Mouse (Mus musculus): ENCODE measurements around the gene Pdzrn4.

The Pdzrn4 gene

DNA sequence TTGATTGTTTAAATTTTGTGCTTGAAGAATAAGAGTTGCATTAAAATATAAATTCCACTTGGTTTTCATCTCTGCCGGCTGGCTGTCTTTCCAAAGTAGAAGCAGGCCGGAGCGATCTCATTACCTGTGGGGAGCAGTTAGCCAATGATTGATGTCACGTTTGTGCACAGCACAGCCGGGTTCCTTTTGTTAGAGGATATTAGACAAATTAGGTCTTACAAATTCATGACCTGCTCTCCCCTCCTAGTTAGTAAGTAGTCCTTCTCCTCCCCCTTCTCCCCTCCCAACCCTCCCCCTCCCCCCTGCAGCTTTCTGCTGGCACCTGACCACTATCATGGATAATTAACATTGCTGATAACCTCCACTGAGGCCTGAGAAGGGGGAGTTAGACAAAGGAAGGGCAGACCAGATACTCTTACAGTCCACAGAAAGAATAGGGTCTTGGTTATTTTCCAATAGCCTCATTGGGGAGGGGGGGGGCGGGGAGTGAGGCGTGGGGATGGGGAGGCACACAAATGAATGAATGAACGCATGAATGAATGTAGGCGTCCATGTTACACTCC, 103.7 kb downstream of the Pdzrn4 start:
- DNase-seq: no peak

- DNase-seq: no peak
Measured at GRCm38 (mm10) chr15:92502797-92503196, 106.1 kb downstream of the Pdzrn4 start.

GRCm38 (mm10) chr15:92509372-92509771, 112.7 kb downstream of the Pdzrn4 start:
- DNase-seq: no peak

GRCm38 (mm10) chr15:92515651-92516050, 119.0 kb downstream of the Pdzrn4 start:
- no peak for DNase-seq

DNA sequence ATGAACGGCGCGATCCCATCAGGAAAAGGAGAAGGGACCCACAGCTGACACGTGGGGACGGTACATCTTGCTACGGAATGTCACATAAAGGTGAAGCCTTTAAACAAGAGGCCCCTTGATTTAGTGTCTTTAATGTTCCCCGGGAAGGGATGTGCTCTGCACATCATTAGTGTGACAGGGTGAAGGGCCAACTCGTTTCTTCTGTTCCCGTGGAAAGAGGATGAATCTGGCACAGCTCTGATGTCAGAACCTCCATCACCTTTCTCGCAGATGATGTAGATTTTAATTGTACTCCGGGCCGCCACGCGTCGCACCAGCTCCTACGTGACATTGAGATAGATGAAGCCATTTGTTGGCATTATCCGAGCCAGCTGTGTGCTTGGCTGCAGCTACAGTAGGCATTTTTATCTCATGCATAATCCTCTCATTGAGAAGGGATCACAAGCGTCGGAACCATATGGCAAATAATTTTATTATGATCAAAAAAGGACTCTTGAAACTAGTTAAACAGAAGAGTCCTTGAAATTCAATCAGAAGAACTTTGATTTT, 124.1 kb downstream of the Pdzrn4 start:
- DNase-seq: no peak

GRCm38 (mm10) chr15:92521686-92522085, 125.0 kb downstream of the Pdzrn4 start:
- no peak for DNase-seq

DNA sequence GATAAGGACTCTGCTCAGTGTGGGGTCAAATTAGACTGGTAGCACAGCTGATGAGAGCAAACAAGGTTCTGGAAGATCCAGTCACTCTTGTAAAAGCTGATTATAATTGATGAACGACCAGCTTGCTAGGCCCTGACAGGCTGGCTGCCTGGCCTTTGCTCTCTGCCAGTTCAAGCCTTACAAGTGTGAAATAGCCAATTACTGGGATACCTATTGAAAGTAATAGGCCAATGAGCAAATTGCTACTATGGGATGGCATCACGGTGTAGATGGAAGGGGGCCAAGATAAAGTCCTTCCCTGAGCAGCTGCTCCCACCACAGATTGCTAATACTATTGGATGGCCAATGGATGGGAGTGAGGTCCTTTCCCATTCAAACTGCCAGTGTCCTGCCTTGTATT, 128.2 kb downstream of the Pdzrn4 start:
- no peak for DNase-seq

DNA sequence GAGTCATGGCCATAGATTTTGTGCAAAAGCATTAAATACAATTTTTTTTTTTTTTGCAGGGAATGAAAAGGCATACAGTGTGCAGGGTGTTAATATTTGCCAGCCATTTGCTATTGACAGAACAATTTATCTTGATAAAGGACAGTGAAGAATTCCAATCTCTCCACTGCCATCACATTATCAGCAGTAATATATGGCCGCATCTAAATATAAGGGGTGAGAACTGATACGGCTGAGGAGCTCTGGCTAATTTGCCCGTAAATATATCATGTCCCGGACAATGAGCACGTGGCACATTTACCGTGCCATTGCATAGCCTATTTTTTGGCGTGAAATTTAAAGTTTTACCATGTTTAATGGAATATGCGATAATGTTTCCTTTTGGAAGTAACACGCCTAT, 128.7 kb downstream of the Pdzrn4 start:
- no peak for DNase-seq

DNA sequence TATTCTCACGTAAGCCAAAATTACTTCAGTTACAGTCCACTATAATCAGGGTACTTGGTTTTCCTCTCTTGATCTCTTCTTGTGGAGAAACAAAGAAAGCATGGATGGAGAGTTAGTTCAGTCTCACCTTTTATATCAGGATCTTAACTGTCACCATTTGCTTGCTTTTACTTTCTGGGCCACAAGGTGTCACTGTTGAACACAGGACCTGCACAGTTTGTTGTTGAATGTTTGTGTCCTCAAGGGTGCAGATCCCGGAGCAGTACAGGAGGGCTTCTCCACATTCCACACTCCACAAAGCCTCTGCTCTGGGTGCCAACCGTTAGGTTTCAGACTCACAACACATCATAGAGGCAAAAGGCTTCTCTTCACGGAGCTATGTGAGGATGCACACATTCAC, 130.1 kb downstream of the Pdzrn4 start:
- DNase-seq: peak in 1 of 2 experiments; percentile 2

GRCm38 (mm10) chr15:92543252-92543651, 146.6 kb downstream of the Pdzrn4 start:
- no peak for DNase-seq

DNA sequence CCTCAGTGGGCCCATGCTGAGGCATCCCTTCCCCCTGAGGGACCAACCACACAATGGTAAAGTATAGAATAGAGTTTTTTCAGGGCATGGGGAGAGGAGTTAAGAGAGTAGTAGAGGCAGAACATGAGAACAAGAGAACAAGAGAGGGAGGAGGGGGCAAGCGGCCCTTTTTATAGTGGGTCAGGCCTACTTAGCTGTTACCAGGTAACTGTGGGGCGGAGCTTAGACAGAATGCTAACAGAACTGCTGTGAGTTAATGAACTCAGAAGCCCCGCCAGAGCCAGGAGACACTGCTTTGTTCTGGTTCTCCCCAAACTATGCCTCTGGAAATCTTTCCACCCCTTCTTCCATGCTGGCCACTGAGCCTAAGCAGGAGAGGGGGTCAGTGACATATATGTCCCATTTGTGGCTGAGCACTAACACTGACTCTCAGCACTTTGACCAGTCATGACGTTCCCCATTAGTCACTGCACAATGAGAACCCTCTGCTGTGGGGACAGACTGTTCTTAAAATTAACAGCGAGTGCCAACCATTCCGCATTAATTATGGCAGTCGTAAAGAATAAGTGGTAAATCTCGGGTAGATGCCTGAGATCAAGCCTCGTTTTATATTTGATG, 150.7 kb downstream of the Pdzrn4 start:
- DNase-seq: no peak

- DNase-seq: no peak
Measured at GRCm38 (mm10) chr15:92555012-92555574, 158.4 kb downstream of the Pdzrn4 start.

DNA sequence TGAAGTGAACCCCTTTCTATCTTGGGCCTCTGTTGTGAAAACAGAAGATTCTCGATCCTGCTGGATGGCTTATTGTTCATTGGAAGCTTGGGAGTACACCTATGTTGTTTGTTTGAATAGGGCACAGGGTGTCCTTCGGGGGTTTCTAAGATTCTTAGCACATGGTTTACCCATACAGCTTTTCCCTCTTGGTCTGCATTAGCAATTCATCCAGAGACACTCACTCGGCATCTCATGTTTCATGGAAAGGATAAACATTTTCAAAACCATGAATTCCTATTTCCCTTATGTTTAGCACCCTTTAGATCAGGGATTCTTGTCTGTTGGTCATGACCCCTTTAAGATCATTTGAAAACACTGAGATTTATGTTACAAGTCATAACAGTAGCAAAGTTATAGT, 159.0 kb downstream of the Pdzrn4 start:
- no peak for DNase-seq

DNA sequence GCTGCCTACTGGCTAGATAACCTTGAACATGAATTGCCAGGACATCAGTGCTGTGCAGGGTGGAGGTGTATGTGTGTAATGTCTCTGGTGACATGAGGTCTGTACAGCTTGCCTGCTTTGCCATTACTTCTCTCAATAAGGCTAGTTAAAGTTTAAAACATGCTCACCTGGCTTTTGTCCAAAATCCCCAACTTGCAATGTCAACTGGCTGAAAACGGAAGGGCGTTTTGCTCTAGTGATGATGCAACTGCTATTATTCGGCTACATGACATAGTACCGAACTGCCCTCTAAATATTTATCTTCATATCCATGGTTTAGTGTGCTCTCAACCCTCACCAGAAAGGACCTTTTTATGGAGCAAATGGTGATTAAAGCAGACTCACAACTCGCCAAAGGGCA, 161.9 kb downstream of the Pdzrn4 start:
- DNase-seq: no peak

DNA sequence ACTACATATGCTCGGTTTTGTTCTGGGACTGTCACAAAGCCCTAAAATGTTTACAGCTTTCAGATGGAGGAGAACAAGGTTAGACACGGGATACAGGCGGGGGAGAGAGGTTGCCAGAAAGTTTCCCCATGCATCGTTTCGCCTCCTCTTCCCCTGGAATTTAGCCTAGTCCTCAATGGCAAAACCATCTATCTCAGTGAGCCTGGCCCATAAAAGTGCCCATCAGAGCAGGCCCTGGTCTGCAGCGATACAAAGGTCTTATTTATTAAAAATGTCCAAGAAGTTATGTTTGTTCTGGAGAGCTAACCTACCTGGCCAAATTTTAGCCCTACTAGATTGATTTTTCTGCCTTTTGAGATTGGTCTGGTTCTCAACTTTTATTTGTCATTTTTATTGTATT, 165.5 kb downstream of the Pdzrn4 start:
- no peak for DNase-seq

DNA sequence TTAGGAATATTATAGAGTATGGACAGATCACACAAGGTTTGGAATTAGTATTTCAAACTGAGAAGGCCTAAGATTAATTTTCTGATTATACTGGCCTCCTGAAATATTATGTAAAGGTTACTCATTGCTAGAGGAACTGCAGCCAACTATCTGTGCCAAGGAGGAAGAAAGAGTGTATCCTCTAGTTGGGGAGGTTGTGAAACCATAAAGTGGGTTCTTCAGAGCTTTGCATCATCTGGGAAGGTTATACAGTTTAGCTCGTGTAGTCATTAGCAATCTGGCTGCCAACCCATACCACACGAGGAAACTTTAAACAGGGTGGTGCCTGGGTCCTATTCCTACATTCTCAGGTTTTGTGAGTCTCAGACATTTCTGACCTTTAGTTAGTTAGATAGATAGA, 166.9 kb downstream of the Pdzrn4 start:
- no peak for DNase-seq

GRCm38 (mm10) chr15:92570526-92571243, 174.0 kb downstream of the Pdzrn4 start:
- DNase-seq: no peak

- DNase-seq: no peak
Measured at GRCm38 (mm10) chr15:92571244-92571539, 174.5 kb downstream of the Pdzrn4 start.

DNA sequence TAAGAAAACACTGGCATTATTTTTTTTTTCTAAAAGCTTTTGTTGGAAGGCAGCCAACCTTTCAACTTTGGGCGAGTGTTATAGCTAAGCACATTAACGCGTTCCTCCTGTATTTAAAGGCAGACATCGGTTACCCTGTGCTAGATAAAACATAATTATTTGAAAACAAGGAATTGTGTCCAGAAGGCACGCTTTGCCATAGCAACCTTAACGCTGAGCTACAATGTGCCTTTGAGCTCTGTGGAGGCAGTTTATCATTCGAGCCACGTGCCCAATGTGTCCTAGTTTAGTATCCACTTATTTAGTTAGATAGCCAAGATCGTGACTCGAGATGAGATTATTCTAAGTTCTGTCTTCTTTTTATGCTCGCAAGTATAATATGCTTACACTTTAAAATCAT, 180.8 kb downstream of the Pdzrn4 start:
- no peak for DNase-seq

DNA sequence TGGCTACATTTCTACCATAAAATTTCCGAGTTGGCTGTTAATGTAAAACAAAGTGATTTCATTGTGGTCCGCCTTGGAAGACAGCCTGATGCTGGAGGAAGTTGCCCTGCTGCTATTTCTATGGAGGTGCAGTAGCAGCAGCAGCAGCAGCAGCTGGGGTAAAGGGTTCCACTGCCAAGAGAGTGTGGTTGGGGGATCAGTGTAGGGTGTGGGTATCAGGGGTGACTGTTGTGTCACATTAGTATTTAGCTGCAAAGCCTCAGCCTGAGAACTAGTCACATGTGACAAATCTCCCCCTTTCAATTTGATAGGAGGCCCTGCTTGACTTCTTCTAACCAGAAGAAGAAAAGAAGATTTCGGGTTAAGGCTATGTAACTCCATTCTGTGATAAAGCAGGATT, 183.5 kb downstream of the Pdzrn4 start:
- no peak for DNase-seq

DNA sequence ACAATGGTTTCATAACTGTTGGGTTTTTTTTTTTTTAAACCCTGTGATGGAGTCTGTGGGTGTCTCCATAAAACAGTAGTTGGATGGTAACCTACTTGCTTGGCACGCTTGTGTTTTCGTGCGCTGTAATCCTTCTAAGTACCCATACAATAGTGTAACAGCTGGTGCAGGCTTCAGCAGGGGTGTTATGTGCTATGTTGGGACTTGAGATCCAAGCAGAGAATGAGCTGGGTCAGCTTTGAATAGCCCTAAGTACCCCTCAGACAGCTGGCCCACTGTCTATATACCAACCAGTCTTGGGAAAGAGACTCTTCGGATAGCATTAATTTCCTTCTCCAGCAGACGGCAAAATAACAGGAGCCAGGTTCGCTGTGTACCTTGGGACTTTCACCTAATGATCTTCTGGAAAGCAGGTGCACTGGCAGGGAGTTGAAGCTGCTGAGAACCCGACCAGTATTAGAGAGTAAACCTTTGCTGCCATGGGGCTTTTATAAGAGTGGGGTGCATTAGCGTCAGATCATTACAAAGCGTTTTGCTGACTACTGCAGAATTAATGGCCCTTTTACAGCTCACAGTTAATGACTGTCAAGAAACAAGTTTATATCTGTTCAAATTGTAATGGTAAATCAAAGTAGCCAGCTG, 184.2 kb downstream of the Pdzrn4 start:
- no peak for DNase-seq

DNA sequence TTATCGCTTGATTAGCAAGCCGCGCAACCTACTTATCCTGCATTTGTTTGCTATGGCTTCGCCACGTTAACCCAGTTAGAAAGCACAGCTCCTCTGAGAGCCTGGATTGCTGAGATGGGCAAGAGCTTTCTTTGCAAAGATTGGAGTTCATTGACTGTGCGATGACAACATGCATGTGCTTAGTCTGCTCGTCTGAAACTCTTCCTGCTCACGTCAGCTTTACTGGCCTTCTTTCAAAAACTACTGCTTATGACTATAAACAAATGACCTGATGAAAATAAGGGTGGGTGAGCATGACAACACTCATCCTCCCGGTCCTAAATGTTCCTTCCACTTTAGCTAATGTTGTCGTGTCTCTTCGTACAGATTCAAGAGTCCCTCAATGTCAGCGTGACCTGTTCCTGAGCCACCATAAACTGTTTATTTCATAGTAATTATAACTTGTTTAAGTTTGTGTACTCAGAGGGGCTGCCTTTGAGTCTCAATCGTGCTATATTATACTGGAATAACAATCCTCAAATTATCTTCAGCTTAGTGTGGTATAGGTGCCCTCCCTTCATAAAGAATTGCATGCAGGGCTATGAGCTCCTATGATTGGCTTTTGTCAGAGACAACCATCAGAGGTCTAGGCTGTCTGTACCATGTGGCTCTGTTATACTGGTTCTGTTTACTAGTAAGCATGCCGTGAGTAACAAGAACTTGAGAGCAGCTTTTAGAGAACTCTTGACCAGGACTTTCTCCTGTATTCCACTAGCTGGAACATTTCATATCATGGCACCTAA, 187.9 kb downstream of the Pdzrn4 start:
- DNase-seq: no peak

GRCm38 (mm10) chr15:92587431-92587830, 190.8 kb downstream of the Pdzrn4 start:
- no peak for DNase-seq
